Mouse (Mus musculus): ENCODE measurements around the gene Hmox2. TPM values are rescaled to one million over a fixed set of nuclear protein-coding genes. Genes with fewer than 3 reads are reported as not detected.

Gene Hmox2
- total RNA-seq, 2 experiments from 2014 or later = 76.1 to 79.1 TPM

GRCm38 (mm10) chr16:4789810-4790559, 63.8 kb downstream of the Hmox2 start, which contains the start of gene Cdip1:
TSS of gene Cdip1 (minus strand) at chr16:4790292.
- Histone ChIP-seq H3K27ac (peak within 1 kb of the TSS; percentile 99), H3K4me3 (peak within 1 kb of the TSS; percentile 86)
- no peak for TF ChIP-seq CTCF (IDR thresholded peaks at IDR 0.05)
- intact Hi-C loops (cut with DNase I) = loop anchor here (2.0 to 5.0 kb wide), 3 partner anchors 63 to 105 kb away; partner anchors contain the start of genes Hmox2 and Nmral1
- peak; percentile 95 to 96 for DNase-seq (ENCODE audit: extremely low spot score in 1 of 2, low spot score in 2 of 2)

- peak; percentile 57 for TF ChIP-seq CTCF (IDR thresholded peaks at IDR 0.05)
- DNase-seq (ENCODE audit: extremely low spot score in 1 of 2, low spot score in 2 of 2) = no peak
- intact Hi-C loops (cut with DNase I) = loop anchor here (2.0 to 5.0 kb wide), 2 partner anchors 74 to 107 kb away; partner anchors contain the start of gene Nmral1
Observed at GRCm38 (mm10) chr16:4791332-4791731, 65.2 kb downstream of the Hmox2 start.

GRCm38 (mm10) chr16:4796631-4797030, 70.5 kb downstream of the Hmox2 start:
- intact Hi-C loops (cut with DNase I) = no loop called here
- H3K27ac ChIP-seq = no peak overlapping the region
- no peak overlapping the region for H3K4me3 ChIP-seq
- DNase-seq (ENCODE audit: extremely low spot score in 1 of 2, low spot score in 2 of 2) = no peak
- TF ChIP-seq CTCF (IDR thresholded peaks at IDR 0.05) = no peak

More at GRCm38 (mm10) chr16:4791332-4791731, 65.2 kb downstream of the Hmox2 start:
- Histone ChIP-seq H3K27ac (no peak overlapping the region), H3K4me3 (no peak overlapping the region)

Other genes with a start within 250 kb of the Hmox2 start
- gene Srl, start 184.5 kb upstream of the Hmox2 start, total RNA-seq (2021) = 1 to 10 TPM; 5.1 to 5.9 TPM
- 1 to 10 TPM; 2.9 to 4.3 TPM for gene Tfap4, start 166.5 kb upstream of the Hmox2 start, total RNA-seq (2021)
- gene Glis2, start 131.6 kb upstream of the Hmox2 start, total RNA-seq (2021) = 10 to 100 TPM; 12.9 to 16.2 TPM
- gene Pam16, start 101.4 kb upstream of the Hmox2 start, total RNA-seq (2021) = 10 to 100 TPM; 78.1 to 94.1 TPM
- gene Vasn, start 86.4 kb upstream of the Hmox2 start, total RNA-seq (2021) = 10 to 100 TPM; 11.5 to 13.1 TPM
- 10 to 100 TPM; 56.9 to 62.2 TPM for gene Dnaja3, start 86.4 kb upstream of the Hmox2 start, total RNA-seq (2021)
- 10 to 100 TPM; 76.7 to 92.0 TPM for gene Coro7, start 46.6 kb upstream of the Hmox2 start, total RNA-seq (2021)
- gene Nmral1, start 7.0 kb upstream of the Hmox2 start, total RNA-seq (2021) = 10 to 100 TPM in 1 of 2 experiments, 1 to 10 TPM in 1; 9.7 to 10.8 TPM
- 100 to 1,000 TPM; 189 to 204 TPM for gene Cdip1, start 63.9 kb downstream of the Hmox2 start, total RNA-seq (2021)
- gene 4930562C15Rik, start 109.1 kb downstream of the Hmox2 start, total RNA-seq (2021) = not detected
- 10 to 100 TPM; 91.8 to 93.7 TPM for gene Ubald1, start 154.0 kb downstream of the Hmox2 start, total RNA-seq (2021)
- 100 to 1,000 TPM; 208 to 211 TPM for gene Mgrn1, start 159.9 kb downstream of the Hmox2 start, total RNA-seq (2021)
- 10 to 100 TPM; 70.1 to 71.4 TPM for gene Nudt16l1, start 212.4 kb downstream of the Hmox2 start, total RNA-seq (2021)
- gene Anks3, start 237.8 kb downstream of the Hmox2 start, total RNA-seq (2021) = 10 to 100 TPM; 67.3 to 68.3 TPM